In genomic region chr7:82749239-82749638, GRCm38 (mm10) we compare ENCODE assay signal across 16 mouse cellular contexts.
DNase-seq lines count a peak whose midpoint lies in the region; ATAC-seq lines count a peak whose summit lies in the region.
"Had no signal": no experiment of that assay in that cellular context is flagged by ENCODE, and none has a peak within 500 bp of the region (broad histone marks: within the 10 kb centered on the region; RNA-seq: fewer than 3 reads in every experiment).

No protein-coding gene starts in this region.

- no peak overlapping the region for H3K4me2 ChIP-seq in heart, embryonic 13.5 days
- H3K4me2 ChIP-seq in lung, embryonic 15.5 days = no peak overlapping the region
- H3K4me2 ChIP-seq: liver, embryonic 13.5 days; midbrain, embryonic 15.5 days had no signal

- intact Hi-C loops in heart, postnatal 10 days (cut with DNase I) = no loop called here

- H3K9ac ChIP-seq in heart, embryonic 13.5 days = no peak overlapping the region
- no peak overlapping the region for H3K9ac ChIP-seq in lung, embryonic 15.5 days
- H3K9ac ChIP-seq: liver, embryonic 13.5 days; midbrain, embryonic 15.5 days had no signal

- 81% methylated on average over 8 of the region's 8 CpGs for WGBS in heart, embryonic 13.5 days
- WGBS in lung, embryonic 15.5 days = 79% methylated on average over 8 of the region's 8 CpGs
- 86% methylated on average over 8 of the region's 8 CpGs for WGBS in limb, embryonic 10.5 days

- H3K9me3 ChIP-seq in heart, embryonic 13.5 days = no peaks in the 10 kb centered on the region
- no peaks in the 10 kb centered on the region for H3K9me3 ChIP-seq in lung, embryonic 15.5 days
- no peaks in the 10 kb centered on the region for H3K9me3 ChIP-seq in limb, embryonic 10.5 days (replicated peaks)
- H3K9me3 ChIP-seq: liver, embryonic 13.5 days; midbrain, embryonic 15.5 days had no signal

- peaks cover 36% of the 10 kb centered on the region for H3K4me1 ChIP-seq in heart, embryonic 13.5 days
- peaks cover 37% of the 10 kb centered on the region for H3K4me1 ChIP-seq in lung, embryonic 15.5 days
- peaks cover 28% of the 10 kb centered on the region for H3K4me1 ChIP-seq in limb, embryonic 10.5 days
- H3K4me1 ChIP-seq: liver, embryonic 13.5 days had no signal

- no peak for ATAC-seq in heart, embryonic 13.5 days (ENCODE audit: extremely low read depth, insufficient number of reproducible peaks, low FRiP score, low TSS enrichment)
- no peak for ATAC-seq in lung, embryonic 15.5 days (ENCODE audit: borderline replicate concordance, extremely low read depth, low FRiP score, low TSS enrichment)
- ATAC-seq: forebrain, embryonic 16.5 days; hindbrain, embryonic 16.5 days; midbrain, embryonic 15.5 days had no signal

- no peak overlapping the region for H3K4me3 ChIP-seq in heart, embryonic 13.5 days
- no peak overlapping the region for H3K4me3 ChIP-seq in lung, embryonic 15.5 days
- no peak overlapping the region for H3K4me3 ChIP-seq in limb, embryonic 10.5 days
- H3K4me3 ChIP-seq: liver, embryonic 13.5 days; midbrain, embryonic 15.5 days had no signal

- no peak for DNase-seq in heart, postnatal 10 days
- no peak for DNase-seq in lung, postnatal 14 days
- DNase-seq in limb, embryonic 10.5 days (ENCODE audit: low spot score) = no peak
- no peak for DNase-seq in cerebellum, postnatal 36 days
- DNase-seq in spleen, postnatal 10 days (ENCODE audit: low spot score in 2 of 2) = no peak
- DNase-seq: cerebellum, adult 8-10 months; kidney, adult 18-20 months; liver, embryonic 13.5 days; retina, postnatal 1 day; right cerebral cortex, postnatal 4 days; thymus, adult 18-20 months had no signal

- peak overlapping the region; percentile 3; the same call in 1 of the 2 replicates for H3K27ac ChIP-seq in heart, embryonic 13.5 days (replicated peaks)
- peak overlapping the region; percentile 61 for H3K27ac ChIP-seq in lung, embryonic 15.5 days
- peak overlapping the region; percentile 66 for H3K27ac ChIP-seq in limb, embryonic 10.5 days
- H3K27ac ChIP-seq: liver, embryonic 13.5 days; midbrain, embryonic 15.5 days had no signal

- peaks cover 18% of the 10 kb centered on the region for H3K36me3 ChIP-seq in heart, embryonic 13.5 days
- H3K36me3 ChIP-seq in lung, embryonic 15.5 days = no peaks in the 10 kb centered on the region
- H3K36me3 ChIP-seq in limb, embryonic 10.5 days = peaks cover 28% of the 10 kb centered on the region
- H3K36me3 ChIP-seq: midbrain, embryonic 15.5 days had no signal

- no peaks in the 10 kb centered on the region for H3K27me3 ChIP-seq in heart, embryonic 13.5 days (replicated peaks)
- H3K27me3 ChIP-seq in lung, embryonic 15.5 days = no peaks in the 10 kb centered on the region
- no peaks in the 10 kb centered on the region for H3K27me3 ChIP-seq in limb, embryonic 10.5 days (ENCODE audit: low read depth, poor library complexity, severe bottlenecking)
- H3K27me3 ChIP-seq: liver, embryonic 13.5 days; midbrain, embryonic 15.5 days had no signal

Comparison
In these comparisons a context has a peak if more than half of its experiments do, and no peak if none do; other contexts are left out.
1. H3K27ac ChIP-seq: peak in every context shown above with its lines; median percentile 66 in limb, embryonic 10.5 days; 61 in lung, embryonic 15.5 days; 3 in heart, embryonic 13.5 days.